Mouse (Mus musculus): ENCODE measurements around the gene Cxcl16.

Gene Cxcl16

DNA sequence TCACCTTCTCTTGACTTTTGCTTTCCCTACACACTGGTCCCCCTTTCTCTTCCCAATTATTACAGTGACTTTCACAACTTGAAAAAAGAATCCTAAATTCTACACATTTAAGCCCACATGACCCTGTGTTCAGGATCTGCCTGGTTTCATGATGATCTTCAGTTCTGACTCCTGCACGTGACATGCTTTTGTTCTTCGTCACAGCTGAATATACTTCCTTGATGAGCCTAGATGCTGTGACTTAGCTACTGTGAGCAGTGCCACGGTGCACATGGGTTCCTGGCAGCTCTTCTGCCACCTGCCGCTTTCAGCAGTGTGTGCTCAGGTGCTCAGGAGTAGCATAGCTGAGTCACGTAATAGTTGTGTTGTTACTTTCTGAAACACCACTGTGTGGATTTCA, 47.2 kb downstream of the Cxcl16 start:
- no peak for DNase-seq (ENCODE audit: low spot score)

DNA sequence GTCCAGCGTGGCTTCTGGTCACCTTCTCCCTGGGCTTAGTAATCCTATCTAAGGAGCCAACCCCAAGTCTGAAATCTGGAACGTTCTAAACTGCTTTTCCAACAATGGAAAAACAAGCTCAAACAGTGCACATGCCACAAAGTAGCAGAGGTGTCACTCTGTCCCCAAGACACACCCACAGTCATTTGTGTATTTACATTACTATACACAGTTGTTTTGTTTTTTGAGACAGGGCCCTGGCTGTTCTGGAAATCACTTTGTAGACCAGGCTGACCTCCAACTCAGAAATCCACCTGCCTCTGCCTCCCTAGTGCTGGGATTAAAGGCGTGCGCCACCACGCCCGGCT, 49.5 kb downstream of the Cxcl16 start:
- no peak for DNase-seq (ENCODE audit: low spot score)

DNA sequence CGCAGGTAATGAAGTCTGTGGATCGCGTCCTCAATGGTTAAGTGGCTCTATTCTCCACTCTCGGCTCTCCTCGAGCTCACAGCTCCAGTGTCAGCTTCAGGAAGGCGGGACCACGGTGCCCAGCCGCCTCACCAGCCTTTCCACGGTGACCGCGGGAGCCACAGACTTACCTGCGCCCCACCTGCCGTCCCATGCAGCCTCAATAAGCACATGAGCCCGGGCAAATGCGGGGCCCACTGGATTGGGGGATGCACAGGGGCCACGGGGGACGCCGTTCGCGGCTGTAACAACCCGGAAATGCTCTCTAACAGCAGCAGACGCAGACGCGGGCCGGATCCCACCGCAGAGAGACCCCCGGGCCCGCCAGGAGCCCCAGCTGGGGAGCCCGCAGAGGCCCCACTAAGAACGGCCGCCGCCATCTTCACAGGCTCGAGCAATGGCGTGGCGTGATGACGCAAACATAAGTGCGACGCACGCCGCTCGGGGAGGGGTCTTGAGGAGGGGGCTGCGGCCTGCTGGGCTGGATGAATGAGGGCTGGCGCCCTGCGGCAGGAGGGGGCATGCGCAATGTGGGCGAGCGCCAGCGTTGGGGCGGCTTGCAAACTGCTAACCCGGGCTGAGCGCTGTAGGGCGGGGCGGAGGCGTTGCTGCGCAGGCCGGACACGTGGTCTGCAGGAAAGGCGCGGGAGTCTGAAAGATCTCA, 50.0 kb downstream of the Cxcl16 start, which contains the start of gene Pelp1:
TSS of gene Pelp1 (minus strand) at position 438 of the 703 bp plus-strand sequence.
- peak; percentile 85 for DNase-seq (ENCODE audit: low spot score)
